Mouse (Mus musculus): ENCODE results near the gene Sval3.

Gene Sval3

GRCm38 (mm10) chr6:41967840-41968239, at the start of gene Sval3:
Sval3 (plus strand) TSS chr6:41968140.
- DNase-seq = no peak

DNA sequence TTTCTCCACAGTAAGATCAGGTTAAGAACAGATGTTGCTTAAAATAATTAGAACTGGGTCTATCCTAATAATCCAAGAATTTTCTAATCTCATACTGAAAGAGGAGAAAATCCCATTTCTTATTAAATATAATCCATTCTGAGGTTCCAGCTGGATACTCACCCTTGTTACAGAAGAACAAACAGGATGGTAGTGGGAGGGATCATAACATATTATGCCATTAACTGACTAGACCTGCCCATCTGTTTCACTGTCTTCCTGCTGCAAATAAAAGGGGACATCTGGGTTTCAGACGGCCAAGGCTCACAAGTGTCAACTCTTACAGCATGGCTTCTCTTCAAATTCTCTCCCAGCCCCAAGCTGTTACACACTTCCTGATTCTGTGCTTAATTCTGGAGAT, 16.6 kb upstream of the Sval3 start, which contains the start of gene Sval1:
Sval1 (plus strand) TSS at position 301 of the 400 bp plus-strand sequence.
- no peak for DNase-seq
